Mouse (Mus musculus) myocyte (in vitro differentiated cells): Measurements from ENCODE around the gene Nr1h3. TPM values are rescaled to one million over a fixed set of nuclear protein-coding genes. Genes with fewer than 3 reads are reported as not detected.

Experiments used
- H3K27me3 ChIP-seq: one replicate; pipeline ENCODE4 v1.6.1; 2011; ENCODE audit not compliant: control insufficient read depth, insufficient read depth, insufficient read length
- H3K36me3 ChIP-seq: one replicate; pipeline ENCODE4 v1.6.1; 2011; ENCODE audit not compliant: control insufficient read depth, insufficient read depth
- H3K4me2 ChIP-seq: one replicate; pipeline ENCODE4 v1.6.1; 2011; ENCODE audit warnings: low read depth, control low read depth
- H3K4me3 ChIP-seq: one replicate; pipeline ENCODE4 v1.5.1; 2011; ENCODE audit warnings: mild to moderate bottlenecking, control low read depth, moderate library complexity
- H3K79me2 ChIP-seq: one replicate; pipeline ENCODE4 v1.6.1; 2011; ENCODE audit not compliant: control insufficient read depth, insufficient read depth
- H3ac ChIP-seq: one replicate; pipeline ENCODE4 v1.6.1; 2011; ENCODE audit not compliant: control insufficient read depth, insufficient read length
- CEBPB ChIP-seq: IDR thresholded peaks from 2 replicates; pipeline ENCODE4 v1.6.1; 2011; ENCODE audit warnings: mild to moderate bottlenecking, moderate library complexity; ENCODE audit not compliant: poor library complexity, insufficient read depth, severe bottlenecking
- E2F4 ChIP-seq: IDR thresholded peaks from one replicate; pipeline ENCODE4 v1.6.1; 2011; ENCODE audit warnings: mild to moderate bottlenecking, control low read depth, moderate library complexity; ENCODE audit not compliant: insufficient read depth
- MAX ChIP-seq: IDR thresholded peaks from one replicate; pipeline ENCODE4 v1.6.1; 2011; ENCODE audit warnings: low read depth, mild to moderate bottlenecking, control low read depth
- MYOD1 ChIP-seq, 3 experiments: IDR thresholded peaks; one replicate each; pipeline ENCODE4 v1.6.1; 2011; ENCODE audit warnings: control low read depth in 2 of 3, low read depth in 2 of 3, mild to moderate bottlenecking in 2 of 3, moderate library complexity in 1 of 3; ENCODE audit not compliant: insufficient read length in 2 of 3, control insufficient read depth in 1 of 3
- MYOG ChIP-seq, 3 experiments: IDR thresholded peaks; one replicate each; pipeline ENCODE4 v1.6.1; 2011; ENCODE audit warnings: control low read depth in 2 of 3, low read depth in 2 of 3, mild to moderate bottlenecking in 2 of 3; ENCODE audit not compliant: insufficient read length in 2 of 3, control insufficient read depth in 1 of 3, insufficient read depth in 1 of 3
- POLR2A ChIP-seq: IDR thresholded peaks from one replicate; pipeline ENCODE4 v1.6.1; 2011; ENCODE audit warnings: low read depth, mild to moderate bottlenecking, control low read depth, moderate library complexity; ENCODE audit not compliant: insufficient read length
- REST ChIP-seq: IDR thresholded peaks from one replicate; pipeline ENCODE4 v1.6.1; 2011; ENCODE audit warnings: mild to moderate bottlenecking, control low read depth, moderate library complexity; ENCODE audit not compliant: insufficient read depth, insufficient read length
- SRF ChIP-seq: IDR thresholded peaks from one replicate; pipeline ENCODE4 v1.6.1; 2011; ENCODE audit warnings: low read depth; ENCODE audit not compliant: control insufficient read depth, insufficient read length
- TCF12 ChIP-seq: IDR thresholded peaks from one replicate; pipeline ENCODE4 v1.6.1; 2011; ENCODE audit warnings: mild to moderate bottlenecking, control low read depth; ENCODE audit not compliant: poor library complexity, insufficient read depth, severe bottlenecking
- TCF3 ChIP-seq: IDR thresholded peaks from one replicate; pipeline ENCODE4 v1.6.1; 2011; ENCODE audit warnings: low read depth, control low read depth; ENCODE audit not compliant: insufficient read length
- USF1 ChIP-seq: IDR thresholded peaks from one replicate; pipeline ENCODE4 v1.6.1; 2011; ENCODE audit warnings: low read depth, mild to moderate bottlenecking, control low read depth, moderate library complexity
- polyA plus RNA-seq: library from polyadenylated mRNA; unstranded; fragments of >200 nt; fragmentation: generic; extraction: Trizol; gene quantifications from one replicate; pipeline ENCODE4 v1.2.1, GENCODE M21; 2012; ENCODE audit warnings: missing spikeins

Gene Nr1h3
- polyA plus RNA-seq, 1 experiment, result 0.53 TPM

DNA sequence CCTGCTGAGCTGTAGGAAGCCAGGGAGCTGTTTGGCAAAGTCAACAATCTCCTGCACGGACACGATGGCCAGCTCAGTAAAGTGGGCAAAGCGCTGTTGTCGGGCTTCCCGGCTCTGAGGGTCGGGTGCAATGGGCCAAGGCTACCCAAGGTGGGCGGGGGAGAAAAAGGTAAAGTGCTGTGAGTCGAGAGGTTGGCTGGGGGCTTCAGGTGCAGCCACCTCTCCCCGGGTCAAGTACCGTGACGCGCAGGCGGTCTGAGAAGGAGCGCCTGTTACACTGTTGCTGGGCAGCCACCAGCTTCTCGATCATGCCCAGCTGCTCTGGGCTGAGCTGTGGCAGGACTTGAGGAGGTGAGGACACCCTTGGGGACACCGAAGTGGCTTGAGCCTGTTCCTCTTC, 12.1 kb downstream of the Nr1h3 start:
- no peak for TF ChIP-seq REST
- no peak for TF ChIP-seq TCF12
- no peak for TF ChIP-seq CEBPB
- Histone ChIP-seq H3K36me3 (no peaks in the 10 kb centered on the region), H3K27me3 (no peaks in the 10 kb centered on the region), H3K4me3 (no peak overlapping the region), H3K4me2 (no peak overlapping the region), H3ac (no peak overlapping the region), H3K79me2 (no peaks in the 10 kb centered on the region)

DNA sequence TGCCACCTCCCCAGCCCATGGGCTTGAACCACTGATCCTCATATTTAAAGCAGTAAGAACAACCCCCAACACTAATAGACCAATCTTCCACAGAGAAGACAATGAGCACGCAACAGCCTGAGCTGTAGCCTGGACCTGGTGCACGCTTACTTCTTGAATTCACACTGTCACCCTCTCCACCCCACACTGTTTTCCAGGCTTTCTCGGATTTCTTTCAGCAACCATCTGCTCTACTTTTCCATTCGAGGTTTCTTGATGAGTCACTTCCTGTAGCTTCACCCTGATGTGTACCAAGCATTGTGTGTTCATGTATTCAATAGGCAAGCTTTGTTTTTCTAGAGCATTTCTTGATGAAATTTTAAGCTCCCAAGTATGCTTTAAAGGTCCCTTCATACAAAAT, 15.2 kb downstream of the Nr1h3 start:
- H3K4me2 ChIP-seq, result peak overlapping the region; percentile 53
- no peaks in the 10 kb centered on the region for H3K36me3 ChIP-seq
- no peak overlapping the region for H3ac ChIP-seq
- no peaks in the 10 kb centered on the region for H3K27me3 ChIP-seq
- no peak overlapping the region for H3K4me3 ChIP-seq
- TF ChIP-seq TCF3, result no peak
- TF ChIP-seq MYOD1 (IDR thresholded peaks at IDR 0.05; ENCODE audit: control insufficient read depth in 1 of 3, insufficient read length in 2 of 3, low read depth in 2 of 3), result peak in 1 of 3 experiments; percentile 15
- no peaks in the 10 kb centered on the region for H3K79me2 ChIP-seq

DNA sequence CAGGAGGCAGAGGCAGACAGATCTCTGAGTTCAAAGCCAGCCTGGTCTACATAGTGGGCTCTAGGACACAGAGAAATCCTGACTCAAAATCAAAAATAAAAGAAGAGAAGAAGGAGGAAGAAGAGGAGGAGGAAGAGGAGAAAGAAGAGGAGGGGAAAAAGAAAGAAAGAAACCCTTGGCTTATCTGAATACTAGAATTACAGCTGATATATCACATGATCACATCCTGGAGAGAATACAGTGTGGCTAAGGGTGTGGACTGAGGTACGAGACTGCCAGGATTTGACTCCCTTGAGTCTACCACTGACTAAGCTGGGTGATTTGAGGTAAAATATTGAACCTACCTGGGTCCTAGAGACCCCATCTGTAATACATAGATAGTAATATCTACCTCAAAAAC, 16.4 kb downstream of the Nr1h3 start:
- peaks cover 6% of the 10 kb centered on the region for H3K79me2 ChIP-seq
- no peaks in the 10 kb centered on the region for H3K27me3 ChIP-seq
- H3K36me3 ChIP-seq, result no peaks in the 10 kb centered on the region
- H3ac ChIP-seq, result no peak overlapping the region
- TF ChIP-seq E2F4, result no peak
- TF ChIP-seq MYOG (IDR thresholded peaks at IDR 0.05; ENCODE audit: control insufficient read depth in 1 of 3, insufficient read depth in 1 of 3, insufficient read length in 2 of 3, low read depth in 2 of 3), result no peak
- no peak for TF ChIP-seq MAX
- H3K4me3 ChIP-seq, result no peak overlapping the region
- no peak overlapping the region for H3K4me2 ChIP-seq

DNA sequence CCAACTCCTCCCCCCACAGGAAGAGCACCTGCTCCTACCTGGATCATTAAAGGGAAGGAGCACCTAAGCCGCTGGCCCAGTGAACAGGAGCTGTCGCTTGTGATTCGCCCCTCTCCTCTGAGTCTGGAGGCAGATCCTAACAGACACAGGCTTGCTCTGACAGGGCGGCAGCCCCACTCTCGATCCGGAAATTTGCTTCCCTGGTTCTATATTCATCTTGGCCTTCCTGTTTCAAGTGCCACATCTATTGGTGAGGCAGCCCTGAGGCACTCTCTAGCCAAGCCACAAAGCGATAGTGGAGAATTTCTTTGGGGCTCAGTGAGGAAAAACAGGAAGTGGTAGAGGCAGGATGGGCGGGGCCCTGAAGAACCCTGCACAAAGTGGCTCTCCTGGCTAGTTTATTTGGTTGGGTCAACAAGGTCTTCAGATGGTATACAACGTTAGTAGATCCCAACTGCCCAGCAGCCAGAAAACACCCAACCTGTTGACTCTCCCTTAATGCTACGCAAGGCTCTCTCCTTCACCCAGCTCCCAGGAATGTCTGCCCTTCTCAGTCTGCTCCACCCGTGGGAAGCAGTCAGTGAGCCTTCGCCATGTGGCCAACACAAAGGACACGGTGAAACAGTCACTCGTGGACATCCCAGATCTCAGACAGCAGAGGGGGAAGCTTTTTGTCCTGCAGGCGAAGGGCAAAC, 18.8 kb downstream of the Nr1h3 start, which contains the start of gene Madd:
Gene Madd, minus strand, starts transcription at position 127 of the 695 bp plus-strand sequence.
- Histone ChIP-seq H3K4me2 (peak within 1 kb of the TSS; percentile 95), H3K4me3 (peak within 1 kb of the TSS; percentile 42), H3K79me2 (peaks cover 6% of the 10 kb centered on the region), H3K36me3 (no peaks in the 10 kb centered on the region), H3K27me3 (no peaks in the 10 kb centered on the region), H3ac (peak within 1 kb of the TSS; percentile 28)
- TF ChIP-seq MAX, result no peak
- no peak for TF ChIP-seq SRF

DNA sequence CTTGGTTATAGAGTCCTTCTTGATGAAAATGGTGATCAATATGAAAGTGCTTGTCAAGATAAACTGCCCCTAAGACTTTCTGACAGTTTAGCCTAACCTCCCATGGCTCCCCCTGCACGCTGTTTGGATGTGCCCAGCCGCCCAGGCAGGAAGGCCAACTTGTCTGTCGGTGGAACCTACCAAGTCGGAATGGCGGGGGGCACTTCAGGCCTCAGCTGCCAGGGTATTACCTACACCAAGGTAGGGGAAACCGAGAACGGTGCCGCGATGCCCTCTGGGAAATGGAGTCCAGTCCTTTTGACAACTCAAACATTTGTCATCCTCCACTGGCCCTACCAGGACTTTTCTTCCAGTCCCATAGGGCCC, 19.5 kb downstream of the Nr1h3 start:
- H3K36me3 ChIP-seq, result no peaks in the 10 kb centered on the region
- TF ChIP-seq CEBPB (no peak), USF1 (no peak), SRF (no peak), MYOG (IDR thresholded peaks at IDR 0.05; ENCODE audit: control insufficient read depth in 1 of 3, insufficient read depth in 1 of 3, insufficient read length in 2 of 3, low read depth in 2 of 3) (no peak), POLR2A (no peak), MYOD1 (IDR thresholded peaks at IDR 0.05; ENCODE audit: control insufficient read depth in 1 of 3, insufficient read length in 2 of 3, low read depth in 2 of 3) (no peak), MAX (no peak), TCF3 (no peak)
- peak overlapping the region; percentile 42 for H3K4me3 ChIP-seq
- H3K79me2 ChIP-seq, result peaks cover 6% of the 10 kb centered on the region
- H3ac ChIP-seq, result peak overlapping the region; percentile 28
- peak overlapping the region; percentile 95 for H3K4me2 ChIP-seq
- H3K27me3 ChIP-seq, result no peaks in the 10 kb centered on the region

DNA sequence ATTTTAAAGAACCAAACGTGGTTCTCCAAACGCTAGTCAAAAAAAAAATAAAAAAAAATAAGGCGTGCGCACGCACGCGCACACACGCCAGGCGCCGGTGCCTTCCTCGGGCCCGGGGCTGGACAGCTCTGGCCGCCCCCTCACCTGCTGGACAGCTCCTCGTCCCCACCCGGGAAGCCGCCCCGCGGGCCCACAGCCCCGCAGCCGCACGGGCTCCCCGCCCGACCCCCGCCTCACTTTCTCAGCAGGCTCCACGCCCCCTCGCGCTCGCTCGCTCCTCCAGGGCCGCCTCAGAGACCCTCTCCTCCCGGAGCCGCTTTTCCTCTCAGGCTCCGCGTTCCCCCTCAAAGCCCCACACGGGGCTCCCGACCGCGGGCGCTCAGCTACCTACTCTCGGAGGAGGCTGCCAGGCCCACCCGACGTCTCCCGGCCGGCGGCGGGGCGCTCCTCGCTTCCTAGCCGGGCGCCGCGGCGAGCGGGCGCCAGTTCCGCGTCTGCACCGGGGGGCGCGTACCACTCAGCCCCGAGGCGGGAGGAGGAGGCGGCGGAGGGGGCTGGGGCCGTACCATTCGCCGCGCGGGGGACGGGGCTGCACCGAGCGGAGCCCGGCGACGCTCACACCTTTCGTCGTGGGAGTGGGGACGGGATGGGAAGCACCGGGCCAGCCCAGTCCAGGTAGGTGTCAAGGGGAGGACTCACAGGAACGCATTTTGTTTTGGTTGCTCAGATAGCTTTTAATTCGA, 20.1 kb downstream of the Nr1h3 start:
- Histone ChIP-seq H3ac (peak overlapping the region; percentile 28), H3K4me2 (peak overlapping the region; percentile 95), H3K36me3 (no peaks in the 10 kb centered on the region), H3K4me3 (peak overlapping the region; percentile 42), H3K79me2 (peaks cover 6% of the 10 kb centered on the region), H3K27me3 (no peaks in the 10 kb centered on the region)
- TF ChIP-seq REST, result peak; percentile 90
- no peak for TF ChIP-seq E2F4
- no peak for TF ChIP-seq TCF12
- TF ChIP-seq MYOD1 (IDR thresholded peaks at IDR 0.05; ENCODE audit: control insufficient read depth in 1 of 3, insufficient read length in 2 of 3, low read depth in 2 of 3), result no peak
- peak in 1 of 3 experiments; percentile 34 for TF ChIP-seq MYOG (IDR thresholded peaks at IDR 0.05; ENCODE audit: control insufficient read depth in 1 of 3, insufficient read depth in 1 of 3, insufficient read length in 2 of 3, low read depth in 2 of 3)
- no peak for TF ChIP-seq POLR2A
- TF ChIP-seq TCF3, result no peak
- TF ChIP-seq SRF, result no peak
- TF ChIP-seq MAX, result no peak
